Mouse (Mus musculus) heart, adult 2 months (tissue): Measurements from ENCODE around the gene Lrrc46. TPM values are rescaled to one million over a fixed set of nuclear protein-coding genes. Genes with fewer than 3 reads are reported as not detected.

Experiments
- DNase-seq, 2 experiments: peaks; one replicate each; pipeline ENCODE4 v3.0.0; 2021
- H3K27ac ChIP-seq: fragments of 200-600 bp; 2 replicates; pipeline ENCODE4 v1.8.1; 2022
- H3K27me3 ChIP-seq: fragments of 200-500 bp; 2 replicates; pipeline ENCODE4 v1.6.1; 2012; ENCODE audit warnings: mild to moderate bottlenecking, low read length, inconsistent platforms, mixed read lengths; ENCODE audit not compliant: control insufficient read depth, insufficient read depth
- H3K36me3 ChIP-seq: fragments of 200-500 bp; 2 replicates; pipeline ENCODE4 v1.6.1; 2012; ENCODE audit warnings: low read length, inconsistent platforms; ENCODE audit not compliant: control insufficient read depth, insufficient read depth
- H3K4me1 ChIP-seq: fragments of 200-500 bp; 2 replicates; pipeline ENCODE4 v1.6.1; 2011; ENCODE audit warnings: low read length; ENCODE audit not compliant: control insufficient read depth, insufficient read depth
- H3K4me3 ChIP-seq: fragments of 200-600 bp; 2 replicates; pipeline ENCODE4 v1.8.1; 2022
- H3K79me2 ChIP-seq: fragments of 200-500 bp; replicated peaks from 2 replicates; pipeline ENCODE4 v1.6.1; 2012; ENCODE audit warnings: mild to moderate bottlenecking, inconsistent platforms, low read length, moderate library complexity, mixed read lengths; ENCODE audit not compliant: control insufficient read depth, insufficient read depth
- H3K9ac ChIP-seq: fragments of 200-500 bp; 2 replicates; pipeline ENCODE4 v1.6.1; 2012; ENCODE audit warnings: low read depth, mild to moderate bottlenecking, control low read depth, inconsistent platforms, low read length, mixed read lengths
- CTCF ChIP-seq: fragments of 200-600 bp; IDR thresholded peaks from 2 replicates; pipeline ENCODE4 v1.8.1; 2022; ENCODE audit warnings: antibody characterized with exemption, mild to moderate bottlenecking, moderate library complexity
- EP300 ChIP-seq: fragments of 200-500 bp; IDR thresholded peaks from 2 replicates; pipeline ENCODE4 v1.6.1; 2011; ENCODE audit warnings: low read depth, low read length, control low read depth; ENCODE audit not compliant: insufficient read depth
- POLR2A ChIP-seq: fragments of 200-500 bp; IDR thresholded peaks from 2 replicates; pipeline ENCODE4 v1.6.1; 2011; ENCODE audit warnings: mild to moderate bottlenecking, low read depth, low read length, control low read depth; ENCODE audit not compliant: insufficient read depth
- WGBS: fragments of 180-500 bp; shearing (Covaris S2); methylation state at CpG from one replicate; pipeline ENCODE4 v1.1.7; 2018; 5-methylcytosine and 5-hydroxymethylcytosine counted together
- intact Hi-C: fragments of 180-260 bp; cut with DNase I; formaldehyde crosslinking; loops from one replicate; pipeline ENCODE4 v1.15.1; 2025
- polyA plus RNA-seq: library from polyadenylated mRNA; depleted of rRNA; stranded (reverse); fragments of >200 nt; gene quantifications from 2 replicates; pipeline ENCODE4 v1.2.3, GENCODE M21; 2012
- total RNA-seq, 2 experiments: library from RNA; stranded (reverse); gene quantifications; 2 replicates each; pipeline ENCODE4 v1.2.3; 2021

Lrrc46 gene
- total and polyA plus RNA-seq, 3 experiments, result 0.18 to 1.0 TPM; not detected in 1

DNA sequence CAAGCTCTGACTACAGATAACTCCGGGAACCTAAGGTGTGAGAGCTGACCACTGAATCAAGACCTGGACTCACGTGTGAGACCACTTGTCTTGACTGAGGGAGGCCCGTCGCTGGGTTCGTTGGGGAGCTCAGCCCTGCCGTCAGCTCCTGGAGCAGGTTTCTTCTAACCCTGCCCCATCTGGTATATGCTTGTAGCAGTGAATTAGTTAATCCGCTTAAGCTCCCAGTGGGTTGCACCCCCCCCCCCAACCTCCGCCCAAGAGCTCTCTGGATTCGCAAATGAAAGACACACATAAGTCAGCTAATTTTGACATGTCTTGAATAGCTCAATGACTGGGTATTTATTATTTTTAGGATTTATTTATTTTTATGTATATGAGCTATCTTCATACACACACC, 39.1 kb upstream of the Lrrc46 start:
- no peak for TF ChIP-seq CTCF
- TF ChIP-seq POLR2A, result no peak
- no peaks in the 10 kb centered on the region for H3K36me3 ChIP-seq
- intact Hi-C loops, result no loop called here
- DNase-seq, result no peak
- H3K4me3 ChIP-seq, result no peak overlapping the region
- H3K79me2 ChIP-seq, result no peaks in the 10 kb centered on the region
- H3K27ac ChIP-seq, result no peak overlapping the region
- H3K27me3 ChIP-seq, result no peaks in the 10 kb centered on the region
- H3K4me1 ChIP-seq, result no peaks in the 10 kb centered on the region; the same call in 1 of the 2 replicates
- 32% methylated on average over 9 of the region's 9 CpGs for WGBS
- H3K9ac ChIP-seq, result no peak overlapping the region

DNA sequence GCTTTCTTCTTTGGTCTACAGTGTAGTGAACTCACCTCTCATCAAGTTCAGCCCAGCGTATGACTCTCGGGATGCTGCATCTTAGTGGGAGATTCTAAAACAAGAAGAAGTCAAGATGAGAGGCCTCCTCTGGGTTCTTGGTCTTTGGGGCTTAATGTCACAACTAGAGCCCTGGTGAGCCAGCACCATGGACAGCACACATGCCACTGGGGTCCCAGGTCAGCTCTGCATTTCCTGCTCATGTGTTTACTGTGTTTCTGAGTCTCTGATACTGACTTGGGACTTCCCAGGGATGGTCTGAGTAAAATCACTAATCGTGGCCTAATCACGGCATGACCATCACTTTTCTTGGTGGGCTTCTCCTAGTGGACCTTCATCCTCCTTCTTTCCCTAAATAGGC, 37.5 kb upstream of the Lrrc46 start:
- no peak overlapping the region for H3K4me3 ChIP-seq
- H3K9ac ChIP-seq, result no peak overlapping the region
- H3K4me1 ChIP-seq, result no peaks in the 10 kb centered on the region; the same call in 1 of the 2 replicates
- no peaks in the 10 kb centered on the region for H3K27me3 ChIP-seq
- no peak for DNase-seq
- no peaks in the 10 kb centered on the region for H3K36me3 ChIP-seq
- TF ChIP-seq CTCF (no peak), EP300 (no peak), POLR2A (no peak)
- H3K79me2 ChIP-seq, result no peaks in the 10 kb centered on the region
- WGBS, result 33% methylated on average over 4 of the region's 4 CpGs
- H3K27ac ChIP-seq, result no peak overlapping the region
- intact Hi-C loops, result loop anchor here (10.0 kb wide), 1 partner anchor 256 kb away; no protein-coding TSS in a partner anchor

- no peak overlapping the region for H3K9ac ChIP-seq
- H3K27me3 ChIP-seq, result no peaks in the 10 kb centered on the region
- H3K79me2 ChIP-seq, result no peaks in the 10 kb centered on the region
- intact Hi-C loops, result loop anchor here (1.0 to 10.0 kb wide), 2 partner anchors 71 to 261 kb away; no protein-coding TSS in a partner anchor
- TF ChIP-seq EP300 (no peak), CTCF (no peak), POLR2A (no peak)
- no peak overlapping the region for H3K27ac ChIP-seq
- H3K4me3 ChIP-seq, result no peak overlapping the region
- whole genome bisulfite sequencing, result 54% methylated on average over 8 of the region's 8 CpGs
- DNase-seq, result no peak
- H3K4me1 ChIP-seq, result no peaks in the 10 kb centered on the region
- H3K36me3 ChIP-seq, result no peaks in the 10 kb centered on the region
These were observed 33.0 kb upstream of the Lrrc46 start for GRCm38 (mm10) chr11:97074235-97074634.

DNA sequence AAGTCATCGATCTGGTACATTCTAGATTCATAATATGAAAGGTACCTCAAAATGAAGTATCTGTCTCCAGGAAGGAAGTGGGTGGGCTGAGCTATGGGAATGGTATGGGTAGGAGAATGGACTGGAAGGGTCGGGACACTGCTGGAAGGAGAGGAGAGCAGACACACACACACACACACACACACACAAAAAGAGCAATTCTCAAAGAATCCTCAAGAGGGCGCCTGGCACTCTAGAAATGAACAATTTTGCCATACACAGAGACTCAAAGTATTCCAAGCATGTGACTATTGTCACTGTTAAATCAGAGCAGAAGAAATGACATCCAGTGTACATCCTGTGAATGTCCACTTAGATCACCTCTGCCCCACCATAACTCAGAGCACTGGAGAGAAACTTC, 31.3 kb upstream of the Lrrc46 start:
- DNase-seq, result peak in 1 of 2 experiments; percentile 22
- TF ChIP-seq EP300, result no peak
- peak; percentile 73 for TF ChIP-seq CTCF
- 24% methylated on average over 3 of the region's 3 CpGs for WGBS
- intact Hi-C loops, result loop anchor here (1.0 to 10.0 kb wide), 2 partner anchors 106 to 262 kb away; no protein-coding TSS in a partner anchor
- Histone ChIP-seq H3K27me3 (no peaks in the 10 kb centered on the region), H3K4me1 (no peaks in the 10 kb centered on the region), H3K36me3 (no peaks in the 10 kb centered on the region), H3K27ac (no peak overlapping the region), H3K9ac (no peak overlapping the region), H3K79me2 (no peaks in the 10 kb centered on the region), H3K4me3 (no peak overlapping the region)

GRCm38 (mm10) chr11:97071129-97071528, 29.9 kb upstream of the Lrrc46 start:
- peak; percentile 17 to 40 for DNase-seq
- H3K27ac ChIP-seq, result no peak overlapping the region
- no peak for TF ChIP-seq POLR2A
- TF ChIP-seq CTCF, result no peak
- no peak for TF ChIP-seq EP300

DNA sequence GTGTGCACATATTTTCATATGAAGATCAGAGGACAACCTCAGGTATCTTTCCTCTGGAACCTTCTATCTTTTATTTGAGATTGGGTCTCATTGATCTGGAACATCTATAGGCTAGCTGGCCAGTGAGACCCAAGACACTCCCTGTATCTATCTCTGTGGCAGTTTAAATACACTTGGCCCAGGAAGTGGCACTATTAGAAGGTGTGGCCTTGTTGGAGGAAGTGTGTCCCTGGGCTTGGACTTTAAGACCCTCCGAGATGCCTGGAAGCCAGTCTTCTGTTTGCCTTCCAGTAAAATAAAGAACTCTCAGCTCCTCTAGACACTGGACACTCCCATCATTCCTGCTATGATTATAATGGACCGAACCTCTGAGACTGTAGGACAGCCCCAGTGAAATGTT, 28.6 kb upstream of the Lrrc46 start:
- no peaks in the 10 kb centered on the region for H3K27me3 ChIP-seq
- H3K79me2 ChIP-seq, result no peaks in the 10 kb centered on the region
- DNase-seq, result no peak
- no peaks in the 10 kb centered on the region for H3K36me3 ChIP-seq
- H3K9ac ChIP-seq, result no peak overlapping the region
- TF ChIP-seq EP300 (no peak), POLR2A (no peak), CTCF (no peak)
- H3K4me1 ChIP-seq, result no peaks in the 10 kb centered on the region
- intact Hi-C loops, result loop anchor here (10.0 kb wide), 1 partner anchor 265 kb away; no protein-coding TSS in a partner anchor
- no peak overlapping the region for H3K27ac ChIP-seq
- 81% methylated on average over 2 of the region's 2 CpGs for WGBS
- no peak overlapping the region for H3K4me3 ChIP-seq

More at GRCm38 (mm10) chr11:97071129-97071528, 29.9 kb upstream of the Lrrc46 start:
- Histone ChIP-seq H3K4me3 (no peak overlapping the region), H3K79me2 (no peaks in the 10 kb centered on the region), H3K4me1 (no peaks in the 10 kb centered on the region), H3K9ac (no peak overlapping the region), H3K27me3 (no peaks in the 10 kb centered on the region), H3K36me3 (no peaks in the 10 kb centered on the region)
- WGBS, result 29% methylated on average over 1 of the region's 1 CpGs
- intact Hi-C loops, result loop anchor here (10.0 kb wide), 1 partner anchor 264 kb away; no protein-coding TSS in a partner anchor

- WGBS, result 80% methylated on average over 1 of the region's 1 CpGs
- no peaks in the 10 kb centered on the region for H3K79me2 ChIP-seq
- no peaks in the 10 kb centered on the region for H3K4me1 ChIP-seq
- no peaks in the 10 kb centered on the region for H3K27me3 ChIP-seq
- H3K4me3 ChIP-seq, result no peak overlapping the region
- no peak for TF ChIP-seq CTCF
- TF ChIP-seq POLR2A, result no peak
- no peak for TF ChIP-seq EP300
- no peak overlapping the region for H3K9ac ChIP-seq
- intact Hi-C loops, result no loop called here
- no peak overlapping the region for H3K27ac ChIP-seq
- no peak for DNase-seq
- H3K36me3 ChIP-seq, result no peaks in the 10 kb centered on the region
These were observed 28.1 kb upstream of the Lrrc46 start for GRCm38 (mm10) chr11:97069333-97069732.
